Mouse (Mus musculus): ENCODE measurements around the gene Rnf186. TPM values are rescaled to one million over a fixed set of nuclear protein-coding genes. Genes with fewer than 3 reads are reported as not detected.

Rnf186 gene
- total and polyA plus RNA-seq, 2 experiments from 2014 or later: not detected

GRCm38 (mm10) chr4:138967485-138967884 is 573 bp downstream of the Rnf186 start:
- H3K9me3 ChIP-seq (ENCODE audit: low read length): no peaks in the 10 kb centered on the region
- ATAC-seq (ENCODE audit: low FRiP score) (no peak), DNase-seq (ENCODE audit: low spot score) (no peak)
- TF ChIP-seq CTCF (IDR thresholded peaks at IDR 0.05): no peak
- no peaks in the 10 kb centered on the region for H3K36me3 ChIP-seq (ENCODE audit: insufficient read depth, low read length)
- H3K9ac ChIP-seq (replicated peaks; ENCODE audit: low read length, poor library complexity, severe bottlenecking): no peak overlapping the region
- 95% methylated on average over 15 of the region's 15 CpGs for WGBS
- no peaks in the 10 kb centered on the region; the same call in 1 of the 2 replicates for H3K4me1 ChIP-seq (ENCODE audit: insufficient read depth, low read length)
- H3K27me3 ChIP-seq (ENCODE audit: insufficient read depth, low read length): no peaks in the 10 kb centered on the region
- H3K27ac ChIP-seq (ENCODE audit: low read depth, low read length): no peak overlapping the region
- H3K4me2 ChIP-seq (ENCODE audit: low read depth, low read length, poor library complexity, severe bottlenecking): no peak overlapping the region
- H3K4me3 ChIP-seq (ENCODE audit: low read depth, low read length): no peak overlapping the region

- Histone ChIP-seq H3K4me2 (ENCODE audit: low read depth, low read length, poor library complexity, severe bottlenecking) (no peak overlapping the region), H3K27me3 (ENCODE audit: insufficient read depth, low read length) (peaks cover 3% of the 10 kb centered on the region; the same call in 1 of the 2 replicates), H3K9ac (replicated peaks; ENCODE audit: low read length, poor library complexity, severe bottlenecking) (no peak overlapping the region), H3K4me1 (ENCODE audit: insufficient read depth, low read length) (peaks cover 9% of the 10 kb centered on the region), H3K27ac (ENCODE audit: low read depth, low read length) (no peak overlapping the region), H3K4me3 (ENCODE audit: low read depth, low read length) (no peak overlapping the region), H3K9me3 (ENCODE audit: low read length) (no peaks in the 10 kb centered on the region), H3K36me3 (ENCODE audit: insufficient read depth, low read length) (no peaks in the 10 kb centered on the region)
- 78% methylated on average over 16 of the region's 16 CpGs for whole genome bisulfite sequencing
- ATAC-seq (ENCODE audit: low FRiP score) (no peak), DNase-seq (ENCODE audit: low spot score) (no peak)
- no peak for TF ChIP-seq CTCF (IDR thresholded peaks at IDR 0.05)
These were observed 2.1 kb downstream of the Rnf186 start for GRCm38 (mm10) chr4:138968772-138969556.

- DNase-seq (ENCODE audit: low spot score) (no peak), ATAC-seq (ENCODE audit: low FRiP score) (no peak)
- whole genome bisulfite sequencing: 71% methylated on average over 9 of the region's 9 CpGs
- no peaks in the 10 kb centered on the region for H3K36me3 ChIP-seq (ENCODE audit: insufficient read depth, low read length)
- H3K4me2 ChIP-seq (ENCODE audit: low read depth, low read length, poor library complexity, severe bottlenecking): no peak overlapping the region
- TF ChIP-seq CTCF (IDR thresholded peaks at IDR 0.05): no peak
- peaks cover 9% of the 10 kb centered on the region for H3K4me1 ChIP-seq (ENCODE audit: insufficient read depth, low read length)
- no peak overlapping the region for H3K4me3 ChIP-seq (ENCODE audit: low read depth, low read length)
- no peak overlapping the region for H3K27ac ChIP-seq (ENCODE audit: low read depth, low read length)
- H3K9ac ChIP-seq (replicated peaks; ENCODE audit: low read length, poor library complexity, severe bottlenecking): no peak overlapping the region
- peaks cover 3% of the 10 kb centered on the region; the same call in 1 of the 2 replicates for H3K27me3 ChIP-seq (ENCODE audit: insufficient read depth, low read length)
- H3K9me3 ChIP-seq (ENCODE audit: low read length): no peaks in the 10 kb centered on the region
These were observed 2.8 kb downstream of the Rnf186 start for GRCm38 (mm10) chr4:138969736-138970135.

GRCm38 (mm10) chr4:138971371-138971770 is 4.5 kb downstream of the Rnf186 start:
- Histone ChIP-seq H3K36me3 (ENCODE audit: insufficient read depth, low read length) (no peaks in the 10 kb centered on the region), H3K4me1 (ENCODE audit: insufficient read depth, low read length) (peaks cover 9% of the 10 kb centered on the region), H3K4me2 (ENCODE audit: low read depth, low read length, poor library complexity, severe bottlenecking) (no peak overlapping the region), H3K27me3 (ENCODE audit: insufficient read depth, low read length) (peaks cover 3% of the 10 kb centered on the region; the same call in 1 of the 2 replicates), H3K27ac (ENCODE audit: low read depth, low read length) (no peak overlapping the region), H3K4me3 (ENCODE audit: low read depth, low read length) (no peak overlapping the region), H3K9ac (replicated peaks; ENCODE audit: low read length, poor library complexity, severe bottlenecking) (no peak overlapping the region), H3K9me3 (ENCODE audit: low read length) (no peaks in the 10 kb centered on the region)
- DNase-seq (ENCODE audit: low spot score): no peak
- 96% methylated on average over 6 of the region's 6 CpGs for WGBS
- no peak for ATAC-seq (ENCODE audit: low FRiP score)
- TF ChIP-seq CTCF (IDR thresholded peaks at IDR 0.05): no peak

- peak; percentile 31; the same call in 1 of the 2 replicates for ATAC-seq (ENCODE audit: low FRiP score)
- H3K9ac ChIP-seq (replicated peaks; ENCODE audit: low read length, poor library complexity, severe bottlenecking): no peak overlapping the region
- H3K4me2 ChIP-seq (ENCODE audit: low read depth, low read length, poor library complexity, severe bottlenecking): peak overlapping the region; percentile 74
- peak; percentile 51 for TF ChIP-seq CTCF (IDR thresholded peaks at IDR 0.05)
- WGBS: 20% methylated on average over 20 of the region's 20 CpGs
- H3K36me3 ChIP-seq (ENCODE audit: insufficient read depth, low read length): no peaks in the 10 kb centered on the region
- no peaks in the 10 kb centered on the region for H3K9me3 ChIP-seq (ENCODE audit: low read length)
- H3K27ac ChIP-seq (ENCODE audit: low read depth, low read length): no peak overlapping the region
- peak; percentile 67 for DNase-seq (ENCODE audit: low spot score)
- H3K4me3 ChIP-seq (ENCODE audit: low read depth, low read length): peak overlapping the region; percentile 36; the same call in 1 of the 2 replicates
- H3K4me1 ChIP-seq (ENCODE audit: insufficient read depth, low read length): peaks cover 9% of the 10 kb centered on the region
- H3K27me3 ChIP-seq (ENCODE audit: insufficient read depth, low read length): peaks cover 3% of the 10 kb centered on the region; the same call in 1 of the 2 replicates
These were observed 5.4 kb downstream of the Rnf186 start for GRCm38 (mm10) chr4:138972139-138972826.
